Mouse (Mus musculus): ENCODE measurements at regions not wholly inside any gene's neighbourhood (a gene's known extent, or its start where the extent isn't known, plus 50 kb on each side); places are given as distances from the start of the nearest gene placed in this dataset.
"Not testable (repeated sequence)": the region's sequence is repeated elsewhere in the genome, so short reads cannot be mapped to it uniquely, and the experiment has no call there.

GRCm38 (mm10) chr14:17004714-17005113 is 185.8 kb upstream of the Rarb start:
- no peak overlapping the region for H3K27ac ChIP-seq (ENCODE audit: control insufficient read depth, insufficient read depth, low read length)
- no peaks in the 10 kb centered on the region for H3K27me3 ChIP-seq (ENCODE audit: control insufficient read depth, insufficient read depth, low read length)
- H3K4me3 ChIP-seq (ENCODE audit: control insufficient read depth, insufficient read depth, low read length), result no peak overlapping the region
- TF ChIP-seq POLR2A (IDR thresholded peaks at IDR 0.05; ENCODE audit: control insufficient read depth, extremely low read depth, insufficient read depth, low read length, poor library complexity) (no peak), CTCF (IDR thresholded peaks at IDR 0.05; ENCODE audit: borderline replicate concordance, control insufficient read depth, extremely low read depth, insufficient read depth, low read length, poor library complexity) (no peak)
- no peak for DNase-seq
- H3K4me1 ChIP-seq (replicated peaks; ENCODE audit: control insufficient read depth, insufficient read depth, low read length), result no peaks in the 10 kb centered on the region
- no peaks in the 10 kb centered on the region for H3K36me3 ChIP-seq (ENCODE audit: control insufficient read depth, insufficient read depth, low read length)
- WGBS, result 91% methylated on average over 1 of the region's 1 CpGs

GRCm38 (mm10) chr14:16996716-16997115 is 177.8 kb upstream of the Rarb start:
- Histone ChIP-seq H3K4me3 (ENCODE audit: control insufficient read depth, insufficient read depth, low read length) (no peak overlapping the region), H3K27ac (ENCODE audit: control insufficient read depth, insufficient read depth, low read length) (no peak overlapping the region), H3K36me3 (ENCODE audit: control insufficient read depth, insufficient read depth, low read length) (no peaks in the 10 kb centered on the region), H3K27me3 (ENCODE audit: control insufficient read depth, insufficient read depth, low read length) (no peaks in the 10 kb centered on the region), H3K4me1 (replicated peaks; ENCODE audit: control insufficient read depth, insufficient read depth, low read length) (no peaks in the 10 kb centered on the region)
- TF ChIP-seq POLR2A (IDR thresholded peaks at IDR 0.05; ENCODE audit: control insufficient read depth, extremely low read depth, insufficient read depth, low read length, poor library complexity) (no peak), CTCF (IDR thresholded peaks at IDR 0.05; ENCODE audit: borderline replicate concordance, control insufficient read depth, extremely low read depth, insufficient read depth, low read length, poor library complexity) (no peak)
- no peak for DNase-seq
- 82% methylated on average over 2 of the region's 2 CpGs for whole genome bisulfite sequencing

GRCm38 (mm10) chr14:16970911-16971310 is 152.0 kb upstream of the Rarb start:
- not testable (repeated sequence) for H3K4me1 ChIP-seq (replicated peaks; ENCODE audit: control insufficient read depth, insufficient read depth, low read length); DNase-seq; H3K27me3 ChIP-seq (ENCODE audit: control insufficient read depth, insufficient read depth, low read length); H3K27ac ChIP-seq (ENCODE audit: control insufficient read depth, insufficient read depth, low read length); H3K36me3 ChIP-seq (ENCODE audit: control insufficient read depth, insufficient read depth, low read length); H3K4me3 ChIP-seq (ENCODE audit: control insufficient read depth, insufficient read depth, low read length)
- WGBS, result 97% methylated on average over 2 of the region's 2 CpGs

- Histone ChIP-seq H3K4me1 (replicated peaks; ENCODE audit: control insufficient read depth, insufficient read depth, low read length) (no peaks in the 10 kb centered on the region), H3K27ac (ENCODE audit: control insufficient read depth, insufficient read depth, low read length) (no peak overlapping the region), H3K4me3 (ENCODE audit: control insufficient read depth, insufficient read depth, low read length) (no peak overlapping the region), H3K27me3 (ENCODE audit: control insufficient read depth, insufficient read depth, low read length) (no peaks in the 10 kb centered on the region), H3K36me3 (ENCODE audit: control insufficient read depth, insufficient read depth, low read length) (no peaks in the 10 kb centered on the region)
- no peak for DNase-seq
- TF ChIP-seq POLR2A (IDR thresholded peaks at IDR 0.05; ENCODE audit: control insufficient read depth, extremely low read depth, insufficient read depth, low read length, poor library complexity) (no peak), CTCF (IDR thresholded peaks at IDR 0.05; ENCODE audit: borderline replicate concordance, control insufficient read depth, extremely low read depth, insufficient read depth, low read length, poor library complexity) (no peak)
- WGBS, result 67% methylated on average over 2 of the region's 2 CpGs
These were observed 145.9 kb upstream of the Rarb start for GRCm38 (mm10) chr14:16964717-16965391.

- Histone ChIP-seq H3K4me1 (replicated peaks; ENCODE audit: control insufficient read depth, insufficient read depth, low read length) (no peaks in the 10 kb centered on the region), H3K27ac (ENCODE audit: control insufficient read depth, insufficient read depth, low read length) (no peak overlapping the region), H3K27me3 (ENCODE audit: control insufficient read depth, insufficient read depth, low read length) (no peaks in the 10 kb centered on the region), H3K4me3 (ENCODE audit: control insufficient read depth, insufficient read depth, low read length) (no peak overlapping the region), H3K36me3 (ENCODE audit: control insufficient read depth, insufficient read depth, low read length) (no peaks in the 10 kb centered on the region)
- TF ChIP-seq CTCF (IDR thresholded peaks at IDR 0.05; ENCODE audit: borderline replicate concordance, control insufficient read depth, extremely low read depth, insufficient read depth, low read length, poor library complexity) (no peak), POLR2A (IDR thresholded peaks at IDR 0.05; ENCODE audit: control insufficient read depth, extremely low read depth, insufficient read depth, low read length, poor library complexity) (no peak)
- DNase-seq, result no peak
- 96% methylated on average over 3 of the region's 3 CpGs for WGBS
These were observed 143.4 kb upstream of the Rarb start for GRCm38 (mm10) chr14:16962216-16962826.

GRCm38 (mm10) chr14:16957802-16958201 is 138.8 kb upstream of the Rarb start:
- H3K36me3 ChIP-seq (ENCODE audit: control insufficient read depth, insufficient read depth, low read length), result no peaks in the 10 kb centered on the region
- no peak overlapping the region for H3K4me3 ChIP-seq (ENCODE audit: control insufficient read depth, insufficient read depth, low read length)
- TF ChIP-seq CTCF (IDR thresholded peaks at IDR 0.05; ENCODE audit: borderline replicate concordance, control insufficient read depth, extremely low read depth, insufficient read depth, low read length, poor library complexity) (no peak), POLR2A (IDR thresholded peaks at IDR 0.05; ENCODE audit: control insufficient read depth, extremely low read depth, insufficient read depth, low read length, poor library complexity) (no peak)
- no peak for DNase-seq
- 86% methylated on average over 3 of the region's 3 CpGs for WGBS
- no peaks in the 10 kb centered on the region for H3K27me3 ChIP-seq (ENCODE audit: control insufficient read depth, insufficient read depth, low read length)
- H3K27ac ChIP-seq (ENCODE audit: control insufficient read depth, insufficient read depth, low read length), result no peak overlapping the region
- H3K4me1 ChIP-seq (replicated peaks; ENCODE audit: control insufficient read depth, insufficient read depth, low read length), result no peaks in the 10 kb centered on the region

Data from thymus, adult 2 months (tissue).